Mouse (Mus musculus): Measurements from ENCODE around the gene Syncrip.

DNA sequence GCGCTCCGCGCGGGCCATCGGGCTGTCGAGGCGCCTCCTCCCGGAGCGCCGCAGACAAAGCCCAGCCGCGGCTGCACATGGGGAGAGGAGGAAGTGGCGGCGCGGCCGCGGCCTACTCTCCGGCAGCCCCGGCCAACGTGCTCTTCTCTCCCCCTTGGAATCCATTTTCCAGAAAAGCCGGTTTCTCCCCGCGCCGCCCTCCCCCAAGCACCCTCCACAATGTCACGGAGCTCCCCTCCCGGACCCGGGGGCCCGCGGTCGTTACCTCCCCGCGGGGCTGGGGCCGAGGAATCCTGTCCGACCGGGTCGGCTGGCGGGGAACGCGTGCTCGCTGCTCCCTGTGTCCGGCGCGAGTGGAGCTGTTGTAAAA is 598 bp downstream of the Syncrip start:
- TF ChIP-seq POLR2A (IDR thresholded peaks at IDR 0.05; ENCODE audit: control insufficient read depth, extremely low read depth, insufficient read depth, low read length, poor library complexity) (no peak), CTCF (IDR thresholded peaks at IDR 0.05; ENCODE audit: borderline replicate concordance, control insufficient read depth, extremely low read depth, insufficient read depth, low read length, poor library complexity) (no peak)
